1 mouse cellular context compared by ENCODE assay signal in genomic region chr3:25074266-25074665, GRCm38 (mm10).
TF ChIP-seq lines count a peak whose summit lies in the region.

No protein-coding gene starts in this region.

TF ChIP-seq in MEL, 35 proteins besides CTCF, POLR2A, EP300 and RAD21 (continued from another document):
- TF ChIP-seq NRF1 (IDR thresholded peaks at IDR 0.05; ENCODE audit: insufficient read depth, low read depth, low read length, poor library complexity, severe bottlenecking), result no peak
- TF ChIP-seq MYB (IDR thresholded peaks at IDR 0.05; ENCODE audit: low read depth, low read length), result no peak
- TF ChIP-seq USF2 (IDR thresholded peaks at IDR 0.05; ENCODE audit: borderline replicate concordance in 1 of 2, insufficient read depth in 1 of 2, low read depth in 1 of 2, low read length in 2 of 2), result no peak
- no peak for TF ChIP-seq KAT2A (conservative IDR thresholded peaks at IDR 0.05; ENCODE audit: low read depth, low read length)
- TF ChIP-seq TBP (IDR thresholded peaks at IDR 0.05; ENCODE audit: low read depth, low read length), result no peak
- TF ChIP-seq MEF2A (IDR thresholded peaks at IDR 0.05; ENCODE audit: extremely low read depth, insufficient replicate concordance, low read depth, low read length, poor library complexity, severe bottlenecking), result no peak
- no peak for TF ChIP-seq CHD1 (IDR thresholded peaks at IDR 0.05; ENCODE audit: low read depth, low read length)
